Mouse (Mus musculus): Measurements from ENCODE around the gene Cep164.

- no peak for TF ChIP-seq CTCF (IDR thresholded peaks at IDR 0.05; ENCODE audit: low read depth, low read length)
- no peak for TF ChIP-seq POLR2A (IDR thresholded peaks at IDR 0.05; ENCODE audit: borderline replicate concordance, low read depth, low read length)
Measured at GRCm38 (mm10) chr9:45792235-45792634, 36.3 kb downstream of the Cep164 start.

All from bone marrow macrophage, adult 2 months (primary cell).